Mouse (Mus musculus) bone marrow, adult 2 months (tissue): ENCODE results near the gene Ccdc141.

Experiments
- CTCF ChIP-seq: fragments of 200-500 bp; IDR thresholded peaks from 2 replicates; pipeline ENCODE4 v1.5.1; 2011; ENCODE audit warnings: low read length, control low read depth; ENCODE audit not compliant: control insufficient read depth, insufficient read depth
- POLR2A ChIP-seq: fragments of 200-500 bp; IDR thresholded peaks from 2 replicates; pipeline ENCODE4 v1.6.1; 2011; ENCODE audit warnings: low read depth, mild to moderate bottlenecking, control low read depth, low read length, borderline replicate concordance; ENCODE audit not compliant: control insufficient read depth

GRCm38 (mm10) chr2:77084629-77085028 lies 85.8 kb downstream of the Ccdc141 start:
- TF ChIP-seq POLR2A (no peak), CTCF (no peak)
